Mouse (Mus musculus): ENCODE measurements around the gene Lrrc9.

Gene Lrrc9

GRCm38 (mm10) chr12:72476773-72477450 lies 35.2 kb downstream of the Lrrc9 start:
- DNase-seq (ENCODE audit: low spot score in 2 of 2) = no peak

GRCm38 (mm10) chr12:72482226-72482625 lies 40.6 kb downstream of the Lrrc9 start:
- no peak for DNase-seq (ENCODE audit: low spot score in 2 of 2)

- DNase-seq (ENCODE audit: low spot score in 2 of 2) = no peak
Measured at GRCm38 (mm10) chr12:72484872-72485271, 43.2 kb downstream of the Lrrc9 start.

GRCm38 (mm10) chr12:72487498-72487897 lies 45.8 kb downstream of the Lrrc9 start:
- DNase-seq (ENCODE audit: low spot score in 2 of 2) = no peak

- no peak for DNase-seq (ENCODE audit: low spot score in 2 of 2)
Measured at GRCm38 (mm10) chr12:72489995-72490394, 48.3 kb downstream of the Lrrc9 start.

- no peak for DNase-seq (ENCODE audit: low spot score in 2 of 2)
Measured at GRCm38 (mm10) chr12:72491063-72491719, 49.5 kb downstream of the Lrrc9 start.

DNA sequence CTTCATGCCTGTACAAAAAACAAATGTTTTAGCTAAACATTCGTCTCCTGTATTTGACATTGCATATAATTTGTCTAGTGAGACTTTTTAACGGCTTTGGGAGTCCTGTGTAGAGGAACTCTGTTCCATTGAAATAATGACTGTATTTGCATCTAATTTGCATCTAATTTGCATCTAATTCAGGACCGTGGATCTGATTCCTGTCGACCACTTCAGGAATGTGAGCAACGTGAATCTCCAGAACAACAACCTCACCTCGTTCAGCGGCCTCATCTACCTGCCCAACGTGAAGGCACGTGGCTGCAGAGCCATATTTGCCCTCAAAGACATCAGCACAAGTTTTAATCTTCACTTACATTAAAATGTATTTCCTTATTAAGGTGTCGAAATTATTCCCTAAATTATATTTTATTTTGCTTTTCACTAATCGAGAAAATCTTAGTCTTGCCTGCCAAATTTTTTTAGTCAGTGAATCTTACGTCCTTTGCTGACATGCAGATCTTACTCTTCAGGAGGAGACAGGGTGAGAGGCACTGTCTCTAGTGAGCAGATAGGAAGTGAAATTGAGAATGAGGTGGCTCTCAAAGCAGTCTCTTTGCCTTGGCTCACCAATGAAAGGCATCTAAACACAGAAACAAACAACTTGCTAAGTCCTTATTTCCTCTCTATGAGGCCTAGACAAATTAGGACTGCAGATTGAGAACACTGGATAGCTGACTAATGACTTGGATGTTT lies 55.4 kb downstream of the Lrrc9 start:
- DNase-seq (ENCODE audit: low spot score in 2 of 2) = no peak

GRCm38 (mm10) chr12:72509606-72510005 lies 67.9 kb downstream of the Lrrc9 start:
- DNase-seq (ENCODE audit: low spot score in 2 of 2) = no peak

DNA sequence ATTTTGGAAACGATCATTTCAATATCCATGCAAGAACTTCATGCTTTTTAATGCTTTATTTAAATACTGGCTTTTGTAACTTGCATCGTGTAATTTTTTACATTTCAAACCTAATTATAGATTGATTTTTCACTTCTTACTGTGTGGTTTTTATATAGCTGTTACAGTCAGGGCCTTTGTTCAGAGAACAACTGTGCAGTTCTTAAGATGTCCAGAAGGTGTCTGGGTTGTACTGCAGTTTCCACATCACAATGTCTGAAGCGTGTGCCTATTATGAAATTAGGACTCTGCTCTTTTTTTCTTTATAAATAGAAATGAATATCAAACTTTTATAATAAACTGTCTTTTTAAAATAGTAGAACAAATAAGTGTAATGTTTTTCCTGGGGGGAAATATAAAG lies 73.8 kb downstream of the Lrrc9 start:
- no peak for DNase-seq (ENCODE audit: low spot score in 2 of 2)

GRCm38 (mm10) chr12:72518114-72518728 lies 76.6 kb downstream of the Lrrc9 start:
- DNase-seq (ENCODE audit: low spot score in 2 of 2) = no peak

GRCm38 (mm10) chr12:72519352-72519751 lies 77.7 kb downstream of the Lrrc9 start:
- no peak for DNase-seq (ENCODE audit: low spot score in 2 of 2)

GRCm38 (mm10) chr12:72519855-72520254 lies 78.2 kb downstream of the Lrrc9 start:
- DNase-seq (ENCODE audit: low spot score in 2 of 2) = no peak

GRCm38 (mm10) chr12:72520645-72521044 lies 79.0 kb downstream of the Lrrc9 start:
- DNase-seq (ENCODE audit: low spot score in 2 of 2) = peak in 1 of 2 experiments; percentile 74

DNA sequence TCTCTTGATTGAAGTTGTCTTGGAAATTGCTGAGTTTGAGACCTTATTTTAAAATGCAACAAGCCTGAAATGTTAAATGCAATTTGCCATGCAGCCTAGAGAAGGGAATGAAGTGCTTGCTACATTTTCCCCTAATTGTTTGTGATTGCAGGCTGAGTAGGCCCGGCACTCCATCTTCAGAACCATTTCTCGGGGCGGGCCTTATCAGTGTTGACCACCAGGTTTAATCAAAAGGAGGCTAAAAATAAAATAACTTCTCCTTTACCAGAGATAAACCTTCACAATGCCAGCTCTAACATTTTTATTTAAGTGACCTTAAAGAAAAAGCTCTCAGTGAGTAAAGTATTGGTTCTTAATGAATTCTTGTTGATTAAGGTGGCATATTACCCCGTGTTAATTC lies 83.9 kb downstream of the Lrrc9 start:
- DNase-seq (ENCODE audit: low spot score in 2 of 2) = no peak

DNA sequence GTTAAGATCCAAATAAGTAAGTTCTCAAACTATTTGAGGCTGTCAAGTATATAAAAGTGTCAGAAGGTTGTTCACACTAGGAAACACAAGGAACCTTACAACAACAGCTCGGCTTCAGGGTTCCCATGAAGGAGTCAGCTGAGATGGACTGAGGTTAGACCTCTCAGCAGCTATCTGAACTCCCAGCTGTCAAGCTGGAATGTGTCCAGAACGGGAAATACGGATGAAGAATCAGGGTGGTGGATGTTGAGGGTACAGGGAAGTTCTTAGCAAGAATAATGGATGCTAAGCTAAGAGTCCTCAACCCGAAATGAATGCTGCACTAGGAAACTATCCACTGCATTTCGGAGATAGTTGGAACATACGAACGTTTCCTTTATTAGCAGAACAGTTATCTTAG lies 90.6 kb downstream of the Lrrc9 start:
- DNase-seq (ENCODE audit: low spot score in 2 of 2) = no peak

GRCm38 (mm10) chr12:72533986-72534385 lies 92.3 kb downstream of the Lrrc9 start:
- no peak for DNase-seq (ENCODE audit: low spot score in 2 of 2)

GRCm38 (mm10) chr12:72535599-72535998 lies 93.9 kb downstream of the Lrrc9 start:
- DNase-seq (ENCODE audit: low spot score in 2 of 2) = no peak

- peak; percentile 92 to 94 for DNase-seq (ENCODE audit: low spot score in 2 of 2)
Measured at GRCm38 (mm10) chr12:72536021-72536597, 94.4 kb downstream of the Lrrc9 start, which contains the start of gene Pcnx4. TSS of gene Pcnx4 (plus strand) at chr12:72536383.

DNA sequence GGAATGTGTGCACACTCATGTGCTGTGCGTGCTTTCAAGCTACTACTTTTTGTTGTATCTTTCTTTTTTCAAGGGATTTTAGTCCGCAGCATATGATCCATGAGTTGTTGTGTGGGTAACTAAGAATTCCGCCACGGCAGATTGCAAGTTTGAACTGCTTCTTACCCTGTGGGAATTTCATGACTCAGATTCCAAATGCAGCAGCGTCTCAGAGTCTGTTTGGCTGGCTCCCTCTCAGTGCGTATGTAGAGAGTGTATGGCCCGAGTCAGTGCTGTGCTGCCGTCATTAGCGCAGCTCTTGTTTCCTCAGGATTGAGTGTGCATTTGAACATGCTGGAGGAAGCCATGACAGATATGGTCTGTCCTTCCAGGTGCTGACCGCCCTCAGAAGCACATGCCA lies 96.9 kb downstream of the Lrrc9 start:
- peak; percentile 59 to 70 for DNase-seq (ENCODE audit: low spot score in 2 of 2)

- no peak for DNase-seq (ENCODE audit: low spot score in 2 of 2)
Measured at GRCm38 (mm10) chr12:72554347-72554746, 112.7 kb downstream of the Lrrc9 start.

DNA sequence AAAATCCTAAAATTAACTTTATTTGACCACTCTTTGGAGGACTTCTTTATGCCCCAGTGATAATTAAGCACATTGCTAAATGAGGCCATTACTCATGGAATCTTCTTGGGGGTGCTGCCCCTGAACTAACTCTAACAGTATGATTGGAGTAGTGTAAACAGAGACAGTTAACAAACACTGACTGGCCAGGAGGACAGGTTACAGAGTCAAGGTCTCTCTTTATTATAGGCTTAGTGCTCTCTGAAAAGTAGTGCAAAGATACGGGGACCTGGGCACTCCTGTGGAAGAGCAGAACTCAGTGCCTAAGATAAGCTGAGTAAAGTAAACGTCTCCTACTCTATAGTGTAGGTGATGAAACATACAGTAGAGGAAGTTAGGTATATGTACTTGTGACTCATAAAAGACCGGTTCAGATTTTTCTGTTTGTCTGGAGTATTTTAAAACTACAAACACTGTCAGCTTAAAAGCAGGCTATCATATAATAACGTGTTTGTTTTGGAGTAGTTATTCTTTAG lies 122.7 kb downstream of the Lrrc9 start:
- DNase-seq (ENCODE audit: low spot score in 2 of 2) = no peak

Data from right cerebral cortex, adult 2 months (tissue).